Mouse (Mus musculus) C2C12 (cell line): ENCODE results near the gene Mink1.
A peak's percentile ranks its signal among the peaks of the same experiment; 100 is the strongest.

ENCODE experiments used
- CEBPB ChIP-seq: IDR thresholded peaks from one replicate; pipeline ENCODE4 v1.6.1; 2011; ENCODE audit warnings: low read depth, mild to moderate bottlenecking, control low read depth, moderate library complexity
- CTCF ChIP-seq: IDR thresholded peaks from one replicate; pipeline ENCODE4 v1.5.1; 2011; ENCODE audit not compliant: control insufficient read depth, insufficient read depth, insufficient read length
- FOSL1 ChIP-seq: IDR thresholded peaks from one replicate; pipeline ENCODE4 v1.8.0; 2011; ENCODE audit warnings: mild to moderate bottlenecking, low read length; ENCODE audit not compliant: poor library complexity, insufficient read depth, severe bottlenecking
- MAX ChIP-seq: IDR thresholded peaks from one replicate; pipeline ENCODE4 v1.6.1; 2011; ENCODE audit warnings: mild to moderate bottlenecking, control low read depth
- MYOD1 ChIP-seq: IDR thresholded peaks from one replicate; pipeline ENCODE4 v1.6.1; 2011; ENCODE audit warnings: low read depth; ENCODE audit not compliant: control insufficient read depth, insufficient read length
- MYOG ChIP-seq: IDR thresholded peaks from one replicate; pipeline ENCODE4 v1.6.1; 2011; ENCODE audit not compliant: control insufficient read depth, insufficient read length; ENCODE audit errors: extremely low read depth
- USF1 ChIP-seq: IDR thresholded peaks from one replicate; pipeline ENCODE4 v1.6.1; 2011; ENCODE audit warnings: low read depth, mild to moderate bottlenecking, control low read depth, moderate library complexity

GRCm38 (mm10) chr11:70638714-70639278 is 76.1 kb downstream of the Mink1 start, which contains the start of gene Gp1ba:
- no peak for TF ChIP-seq CTCF
- TF ChIP-seq USF1, result peak; percentile 29
- TF ChIP-seq MAX, result no peak
- TF ChIP-seq CEBPB, result no peak
- no peak for TF ChIP-seq FOSL1
- TF ChIP-seq MYOD1, result no peak
- TF ChIP-seq MYOG, result no peak
